Mouse (Mus musculus): Measurements from ENCODE around the gene Suclg2.

GRCm38 (mm10) chr6:95676951-95677350, 41.6 kb downstream of the Suclg2 start:
- TF ChIP-seq CTCF (IDR thresholded peaks at IDR 0.05; ENCODE audit: borderline replicate concordance, extremely low read depth, insufficient read depth, insufficient read length) (no peak), POLR2A (IDR thresholded peaks at IDR 0.05; ENCODE audit: borderline replicate concordance, extremely low read depth, insufficient read depth, insufficient read length, poor library complexity, severe bottlenecking) (no peak)
